Mouse (Mus musculus) stomach, postnatal 0 days (tissue): ENCODE data around the gene Rrp8.

Experiments
- CTCF ChIP-seq: IDR thresholded peaks from 2 replicates; pipeline ENCODE4 v1.5.1; 2016; ENCODE audit warnings: antibody characterized with exemption, low read depth, mild to moderate bottlenecking, moderate library complexity
- EP300 ChIP-seq: optimal IDR thresholded peaks from 2 replicates; pipeline ENCODE3; 2016; ENCODE audit warnings: antibody characterized with exemption

DNA sequence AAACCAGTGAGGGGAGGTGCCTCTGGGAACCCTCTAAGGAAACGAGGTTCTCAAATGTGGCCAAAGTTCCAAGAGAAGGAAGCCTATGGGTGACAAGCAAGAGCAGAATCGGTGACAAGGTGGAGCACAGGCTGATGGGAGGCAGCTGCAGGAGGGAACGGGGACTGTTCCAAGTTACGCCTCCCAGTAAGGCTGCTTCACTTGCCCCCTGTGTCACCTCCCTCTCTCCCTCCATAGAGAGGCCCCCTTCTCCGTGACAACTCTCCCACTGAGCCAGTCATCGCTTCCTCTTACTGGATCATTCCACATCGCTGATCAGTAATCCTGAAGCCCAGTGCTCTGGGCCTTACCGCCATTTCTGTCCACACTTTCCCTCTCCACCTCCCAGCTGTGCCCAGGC, 37.5 kb upstream of the Rrp8 start:
- TF ChIP-seq CTCF (no peak), EP300 (no peak)
